Mouse (Mus musculus) C2C12 (cell line): ENCODE results near the gene Gm49396.

Experiments used
- CTCF ChIP-seq: IDR thresholded peaks from one replicate; pipeline ENCODE4 v1.5.1; 2011; ENCODE audit not compliant: control insufficient read depth, insufficient read depth, insufficient read length
- MAX ChIP-seq: IDR thresholded peaks from one replicate; pipeline ENCODE4 v1.6.1; 2011; ENCODE audit warnings: mild to moderate bottlenecking, control low read depth
- USF1 ChIP-seq: IDR thresholded peaks from one replicate; pipeline ENCODE4 v1.6.1; 2011; ENCODE audit warnings: low read depth, mild to moderate bottlenecking, control low read depth, moderate library complexity

- TF ChIP-seq CTCF (no peak), USF1 (no peak), MAX (no peak)
Measured at GRCm38 (mm10) chr7:30600651-30601050, 37.5 kb downstream of the Gm49396 start.
